Mouse (Mus musculus) liver, adult 2 months (tissue): ENCODE data around the gene Dnajc21.

ENCODE experiments used
- CTCF ChIP-seq: fragments of 200-500 bp; IDR thresholded peaks from 2 replicates; pipeline ENCODE4 v1.5.1; 2011; ENCODE audit warnings: low read depth, low read length, control low read depth
- POLR2A ChIP-seq: fragments of 200-500 bp; IDR thresholded peaks from 2 replicates; pipeline ENCODE4 v1.6.1; 2011; ENCODE audit warnings: low read length, control low read depth; ENCODE audit not compliant: insufficient read depth; ENCODE audit errors: extremely low read depth

GRCm38 (mm10) chr15:10506099-10506498 is 35.8 kb upstream of the Dnajc21 start:
- no peak for TF ChIP-seq POLR2A
- no peak for TF ChIP-seq CTCF
